Mouse (Mus musculus): ENCODE results near the gene Tssk3.
"Not testable (repeated sequence)": the region's sequence is repeated elsewhere in the genome, so short reads cannot be mapped to it uniquely, and the experiment has no call there.

Tssk3 gene

GRCm38 (mm10) chr4:129500607-129501566 lies 10.1 kb upstream of the Tssk3 start:
- peak; percentile 95 for DNase-seq (ENCODE audit: inconsistent ontology term)

DNA sequence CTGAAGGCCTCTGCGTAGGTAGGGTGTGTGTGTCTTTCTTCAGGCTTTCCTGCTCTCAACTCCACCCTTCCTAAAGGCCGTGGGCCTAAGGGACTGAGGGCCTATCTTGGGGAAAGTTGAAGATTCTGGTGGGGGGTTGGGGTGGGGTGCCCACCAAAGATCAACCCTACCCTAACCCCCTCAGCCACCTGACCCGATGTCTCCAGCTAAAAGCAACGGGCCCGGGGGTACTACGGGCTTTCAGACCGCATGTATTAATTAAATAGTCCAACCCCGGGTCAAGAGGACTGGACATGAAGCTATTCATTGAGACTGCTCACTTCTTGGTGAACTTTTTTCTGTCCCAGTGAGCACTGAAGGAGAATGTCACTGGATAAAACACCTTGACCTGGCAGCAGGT lies 9.2 kb upstream of the Tssk3 start:
- DNase-seq (ENCODE audit: inconsistent ontology term) = no peak

DNA sequence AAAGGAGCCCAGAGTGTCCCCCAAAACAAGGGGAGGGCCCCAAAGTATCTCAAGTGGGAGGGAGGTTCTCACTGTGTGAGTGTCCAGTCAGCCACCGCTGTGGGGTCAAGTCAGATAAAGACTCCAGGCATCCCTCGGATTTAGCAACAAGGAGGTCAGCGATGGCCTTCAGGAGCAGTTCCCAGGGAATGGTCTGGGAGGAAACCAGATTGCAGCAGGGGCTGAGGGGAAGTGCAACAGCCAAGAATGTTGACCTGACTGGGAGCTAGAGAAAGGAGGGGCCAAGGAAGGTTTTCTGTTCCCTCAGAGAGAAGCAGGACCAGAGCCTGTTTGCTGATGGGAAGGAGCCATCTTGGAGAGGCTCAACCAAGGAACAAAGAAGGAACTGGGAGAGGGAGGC lies 8.1 kb upstream of the Tssk3 start:
- DNase-seq (ENCODE audit: inconsistent ontology term) = no peak

GRCm38 (mm10) chr4:129496631-129497030 lies 5.8 kb upstream of the Tssk3 start:
- no peak for DNase-seq (ENCODE audit: inconsistent ontology term)

DNA sequence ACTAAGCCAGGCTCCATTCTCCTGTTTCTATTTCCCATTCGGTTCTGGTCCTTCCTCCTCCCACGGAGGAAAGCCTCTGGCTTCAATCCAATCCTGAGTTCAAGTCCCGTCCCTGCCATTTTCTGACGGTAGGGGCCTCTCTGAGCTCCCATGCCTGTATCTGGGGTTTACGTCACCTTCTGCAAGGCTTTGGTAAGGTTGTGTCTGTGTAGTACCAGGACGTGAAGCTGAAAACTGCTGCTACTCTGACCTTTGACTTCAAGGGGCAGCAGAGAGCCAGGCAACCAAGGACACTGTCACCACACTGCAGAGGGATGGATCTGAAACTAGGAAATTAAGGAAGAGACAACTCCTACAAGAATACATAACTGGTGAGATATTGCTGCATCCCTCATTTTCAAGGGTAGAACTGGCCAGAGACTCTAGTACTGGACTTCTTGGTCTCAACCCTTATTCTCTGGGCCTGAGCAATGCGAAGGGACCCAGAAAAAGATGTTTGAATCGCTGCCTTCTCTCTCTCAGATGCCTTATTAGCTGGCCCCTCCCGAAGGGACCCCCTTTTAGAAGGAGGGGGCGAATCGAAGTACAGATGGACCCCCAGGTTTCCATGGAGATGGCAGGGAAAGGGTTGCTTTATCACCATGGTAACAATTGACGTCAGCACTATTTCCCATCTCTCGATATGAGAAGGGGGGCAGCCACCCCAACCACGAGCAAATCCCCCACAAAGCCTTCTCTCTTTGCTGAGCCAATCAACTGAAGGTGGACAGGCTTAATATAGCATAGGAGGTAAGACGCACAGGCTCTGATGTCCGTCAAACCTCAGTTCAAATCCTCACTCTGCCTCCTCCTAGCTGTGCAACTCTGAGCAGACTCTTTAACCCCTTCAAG lies 5.1 kb upstream of the Tssk3 start:
- no peak for DNase-seq (ENCODE audit: inconsistent ontology term)

- DNase-seq (ENCODE audit: inconsistent ontology term) = no peak
Observed at GRCm38 (mm10) chr4:129494681-129495080, 3.9 kb upstream of the Tssk3 start.

GRCm38 (mm10) chr4:129481090-129481489 lies 9.7 kb downstream of the Tssk3 start:
- no peak for DNase-seq (ENCODE audit: inconsistent ontology term)

DNA sequence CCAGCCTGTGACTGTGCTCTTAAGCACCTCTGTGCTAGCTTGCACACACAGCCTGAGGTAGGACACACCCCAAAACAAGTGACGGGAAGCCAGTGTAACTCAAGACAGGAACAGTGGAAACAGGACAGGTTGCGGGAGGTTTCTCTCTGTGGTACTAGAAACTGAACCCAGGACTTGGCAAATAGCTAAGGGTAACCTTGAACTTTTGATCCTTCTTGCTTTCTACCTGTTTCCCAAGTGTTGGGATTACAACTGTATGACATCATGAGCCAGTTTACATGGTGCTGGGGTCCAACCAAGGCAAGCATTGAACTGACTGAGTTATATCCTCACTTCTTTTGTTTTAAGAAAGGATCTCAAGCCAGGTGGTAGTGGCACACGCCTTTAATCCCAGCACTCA lies 11.0 kb downstream of the Tssk3 start:
- no peak for DNase-seq (ENCODE audit: inconsistent ontology term)

DNA sequence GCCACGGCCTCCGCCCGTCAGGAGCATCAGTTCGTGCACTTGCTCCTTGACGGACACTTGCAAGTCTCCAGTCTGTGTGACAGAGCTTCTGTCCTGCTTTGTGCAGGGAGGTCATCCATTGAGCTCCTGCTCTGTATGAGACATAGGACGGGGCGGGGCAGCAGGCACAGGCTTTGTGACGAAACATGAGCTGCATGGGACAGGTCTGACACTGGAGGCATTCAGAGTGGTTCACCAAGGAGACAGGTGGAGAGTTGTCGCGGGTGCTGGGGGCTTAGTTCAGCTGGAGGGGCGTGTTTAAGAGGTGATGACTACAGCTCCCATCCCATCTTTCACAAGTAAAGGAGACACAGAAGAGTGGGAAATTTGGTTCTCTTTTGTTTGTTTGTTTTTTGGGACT lies 14.8 kb downstream of the Tssk3 start:
- no peak for DNase-seq (ENCODE audit: inconsistent ontology term)

GRCm38 (mm10) chr4:129464286-129464815 lies 26.5 kb downstream of the Tssk3 start:
- no peak for DNase-seq (ENCODE audit: inconsistent ontology term)

DNA sequence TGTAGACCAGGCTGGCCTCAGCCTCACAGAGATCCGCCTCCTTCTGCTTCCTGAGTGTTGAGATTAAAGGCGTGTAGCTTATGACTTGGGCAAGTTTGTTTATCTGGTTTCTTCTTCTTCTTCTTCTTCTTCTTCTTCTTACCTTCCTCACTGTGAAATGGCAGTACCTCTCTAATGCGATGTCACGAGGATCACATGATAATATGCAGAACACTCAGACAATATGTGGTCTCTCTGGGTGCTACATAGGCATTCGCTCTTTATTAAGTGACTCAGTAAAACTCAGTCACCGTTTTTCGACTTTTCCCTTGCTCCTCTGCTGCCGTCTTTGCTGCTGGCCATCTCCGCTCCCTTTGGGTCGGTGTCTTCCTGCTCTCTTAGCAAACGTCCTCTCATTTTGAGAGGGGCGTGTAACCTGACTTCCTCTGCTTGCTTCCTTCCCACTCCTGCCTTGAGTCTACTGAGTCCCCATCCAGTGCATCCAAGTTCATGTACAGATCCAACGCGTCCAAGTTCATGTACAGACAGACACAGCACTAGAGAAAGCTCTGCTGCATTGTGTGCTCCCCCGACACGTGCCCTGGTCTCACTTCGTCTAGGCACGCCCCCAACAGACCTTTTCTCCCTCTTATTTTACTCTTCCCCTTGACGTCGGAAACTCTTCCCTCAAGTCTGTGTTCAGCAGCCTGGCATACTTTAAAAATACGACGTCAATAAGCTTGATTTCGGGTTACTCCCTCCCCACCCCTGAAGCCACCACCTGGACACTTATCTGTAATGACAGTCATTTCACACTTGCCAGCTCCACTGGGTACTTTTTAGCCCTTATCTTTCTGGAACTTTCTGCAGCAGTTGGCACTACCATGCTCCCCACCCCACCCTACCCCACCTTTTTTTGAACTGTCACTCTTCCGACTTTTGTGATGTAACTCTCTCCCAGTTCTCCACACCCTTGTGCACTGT lies 27.4 kb downstream of the Tssk3 start:
- DNase-seq (ENCODE audit: inconsistent ontology term) = no peak

GRCm38 (mm10) chr4:129462118-129462517 lies 28.7 kb downstream of the Tssk3 start:
- DNase-seq (ENCODE audit: inconsistent ontology term) = peak; percentile 28

DNA sequence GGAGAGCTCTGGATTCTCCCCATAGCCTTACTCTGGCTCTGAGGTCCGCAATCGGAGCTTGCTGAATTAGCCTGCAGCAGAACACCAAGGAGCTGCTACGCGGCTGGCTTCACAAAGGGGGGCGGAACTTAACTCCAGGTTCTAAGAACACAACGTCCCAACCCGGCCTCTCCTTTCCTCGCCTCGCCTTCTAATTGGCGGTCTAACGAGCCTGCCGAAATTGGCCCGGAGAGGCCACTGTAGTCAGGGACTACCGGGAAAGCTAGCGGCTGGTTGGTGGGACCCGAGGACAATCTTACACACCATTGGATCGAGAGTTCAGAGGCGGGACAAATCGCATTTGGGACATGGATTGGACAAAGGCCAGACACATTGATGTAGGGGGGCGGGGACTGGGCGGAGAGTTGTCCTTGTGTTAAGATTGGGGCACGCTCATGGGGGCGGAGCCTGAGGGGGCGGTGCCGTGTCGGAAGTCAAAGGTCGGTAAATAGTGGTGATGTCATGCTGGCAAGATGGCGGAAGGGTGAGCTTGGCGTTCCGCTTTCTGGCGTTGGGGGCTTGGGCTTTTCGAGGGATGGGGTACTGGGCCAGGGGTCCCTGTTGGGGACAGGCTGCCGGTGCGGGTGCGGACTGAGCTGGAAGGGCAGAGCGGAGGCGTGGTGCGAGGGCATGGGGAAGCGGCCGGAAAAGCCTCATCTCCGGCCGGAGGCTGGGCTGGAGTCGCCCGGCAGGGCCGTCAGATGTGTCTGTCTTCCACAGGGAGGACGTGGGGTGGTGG lies 29.4 kb downstream of the Tssk3 start, which contains the start of gene Bsdc1:
Gene Bsdc1 (plus strand): TSS at position 399 of the 778 bp plus-strand sequence.
- peak; percentile 100 for DNase-seq (ENCODE audit: inconsistent ontology term)

- no peak for DNase-seq (ENCODE audit: inconsistent ontology term)
Observed at GRCm38 (mm10) chr4:129460827-129461182, 30.0 kb downstream of the Tssk3 start.

DNA sequence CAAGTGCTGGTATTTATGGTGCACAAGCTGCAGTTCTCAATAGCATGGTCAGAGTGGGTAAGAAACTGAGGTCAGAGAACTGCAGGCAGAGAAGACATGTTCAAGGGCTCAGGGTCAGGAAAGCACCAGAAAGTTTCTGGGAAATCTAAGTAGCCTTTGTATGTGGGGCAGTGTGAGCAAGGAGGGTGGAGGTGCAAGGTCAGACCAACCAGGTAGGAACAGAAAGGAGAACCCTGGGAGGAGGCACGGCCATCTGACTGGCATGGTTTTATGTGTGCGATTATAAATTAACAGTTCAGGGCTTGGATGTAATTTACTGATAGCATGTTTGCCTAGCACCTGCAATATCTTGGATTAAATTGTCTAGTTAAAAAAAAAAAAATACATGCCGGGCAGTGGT lies 31.1 kb downstream of the Tssk3 start:
- no peak for DNase-seq (ENCODE audit: inconsistent ontology term)

DNA sequence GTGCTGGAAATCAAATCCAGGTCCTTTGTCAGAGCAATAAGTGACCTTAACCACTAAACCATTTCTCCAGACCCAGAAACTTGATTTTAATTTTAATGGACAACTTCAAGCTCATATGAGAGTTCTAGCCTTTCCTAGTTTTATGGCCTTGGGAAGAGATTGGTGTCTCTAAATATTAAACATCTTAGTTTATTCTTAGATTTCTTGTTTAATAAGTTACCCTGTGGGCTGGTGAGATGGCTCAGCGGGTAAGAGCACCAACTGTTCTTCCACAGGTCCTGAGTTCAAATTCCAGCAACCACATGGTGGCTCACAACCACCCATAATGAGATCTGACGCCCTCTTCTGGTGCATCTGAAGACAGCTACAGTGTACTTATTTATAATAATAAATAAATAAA lies 33.5 kb downstream of the Tssk3 start:
- DNase-seq (ENCODE audit: inconsistent ontology term) = not testable (repeated sequence)

DNA sequence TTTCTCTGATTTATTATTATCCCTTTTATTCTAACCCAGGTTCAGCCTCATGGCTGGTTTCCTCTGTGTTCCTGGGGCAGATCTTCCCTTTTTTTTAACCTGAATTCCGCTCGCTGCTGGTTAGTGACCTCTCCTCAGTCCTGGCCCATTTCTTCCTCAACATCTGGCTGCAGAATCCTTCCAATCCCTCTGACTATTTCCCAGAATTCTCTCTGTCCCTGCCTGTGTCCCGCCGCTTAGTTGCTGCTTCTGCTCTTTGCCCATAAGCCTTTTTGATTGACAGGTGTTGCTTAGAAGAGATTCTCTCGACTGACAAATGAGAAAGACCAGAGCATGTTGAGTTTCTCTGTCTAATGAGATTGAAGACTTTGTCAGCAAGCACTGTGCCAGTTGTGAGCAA lies 34.7 kb downstream of the Tssk3 start:
- no peak for DNase-seq (ENCODE audit: inconsistent ontology term)

- DNase-seq (ENCODE audit: inconsistent ontology term) = peak; percentile 81
Observed at GRCm38 (mm10) chr4:129455265-129455664, 35.6 kb downstream of the Tssk3 start.

- no peak for DNase-seq (ENCODE audit: inconsistent ontology term)
Observed at GRCm38 (mm10) chr4:129451471-129452169, 39.2 kb downstream of the Tssk3 start.

DNA sequence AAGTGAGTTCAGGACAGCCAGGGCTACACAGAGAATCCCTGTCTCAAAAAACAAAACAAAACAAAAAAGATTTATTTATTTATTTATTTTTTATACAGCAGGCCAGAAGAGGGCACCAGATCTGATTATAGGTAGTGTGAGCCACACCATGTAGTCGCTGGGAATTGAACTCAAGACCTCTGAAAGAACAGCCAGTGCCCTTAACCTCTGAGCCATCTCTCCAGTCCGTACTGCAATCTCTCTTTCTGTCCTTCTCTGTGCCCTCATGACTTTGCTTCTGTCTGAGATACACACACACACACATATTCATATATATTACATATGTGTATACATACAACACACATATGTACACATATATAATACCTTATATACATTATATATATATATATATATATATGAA lies 40.0 kb downstream of the Tssk3 start:
- DNase-seq (ENCODE audit: inconsistent ontology term) = no peak

Data from Muller cell, postnatal 12 days (primary cell).